Mouse (Mus musculus): ENCODE measurements around the gene Serpina5. TPM values are rescaled to one million over a fixed set of nuclear protein-coding genes. Genes with fewer than 3 reads are reported as not detected.
"Not testable (repeated sequence)": the region's sequence is repeated elsewhere in the genome, so short reads cannot be mapped to it uniquely, and the experiment has no call there.

Serpina5 gene
- not detected for total RNA-seq (2021)

DNA sequence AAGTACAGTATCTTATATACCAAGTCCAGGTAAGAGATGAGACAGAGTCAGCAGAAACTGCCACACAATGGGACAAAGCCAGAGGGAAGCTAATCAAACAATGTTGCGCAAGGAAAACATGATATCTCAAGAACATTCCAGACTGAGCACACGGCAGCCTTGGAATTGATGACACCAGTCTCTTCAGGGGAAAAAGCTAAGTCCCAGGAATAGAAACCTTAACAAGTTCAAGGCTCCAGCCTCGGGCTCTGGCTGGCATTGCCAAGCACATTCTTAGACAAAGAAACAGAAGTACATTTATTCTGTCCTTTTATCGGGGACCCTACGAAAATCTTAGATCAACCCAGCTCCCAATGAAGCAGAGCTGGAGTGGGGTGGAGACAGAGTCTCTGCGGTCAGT is at the start of gene Serpina5:
Gene Serpina5, plus strand, starts transcription at position 346 of the 400 bp plus-strand sequence.
- intact Hi-C loops (cut with DNase I): no loop called here
- DNase-seq: no peak

DNA sequence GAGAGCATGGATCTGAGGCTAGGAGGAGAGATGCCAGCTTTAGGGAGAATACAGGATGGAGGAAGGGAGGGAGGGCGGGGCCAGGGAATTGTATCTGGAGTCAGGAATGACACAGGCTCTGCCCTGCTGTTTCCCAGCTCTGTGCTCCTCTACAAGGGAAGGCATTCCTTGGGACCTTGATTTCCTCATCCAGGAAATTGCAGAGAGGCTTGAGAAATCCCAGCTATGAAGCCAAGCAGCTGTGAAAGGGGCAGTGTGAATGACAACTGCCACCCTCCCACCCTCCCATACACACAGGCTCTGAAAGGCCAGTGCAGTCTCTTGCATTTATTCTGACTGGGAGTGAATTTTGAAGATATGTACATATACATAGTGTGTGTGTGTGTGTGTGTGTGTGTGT is 46.9 kb upstream of the Serpina5 start:
- intact Hi-C loops (cut with DNase I): no loop called here
- DNase-seq: no peak

DNA sequence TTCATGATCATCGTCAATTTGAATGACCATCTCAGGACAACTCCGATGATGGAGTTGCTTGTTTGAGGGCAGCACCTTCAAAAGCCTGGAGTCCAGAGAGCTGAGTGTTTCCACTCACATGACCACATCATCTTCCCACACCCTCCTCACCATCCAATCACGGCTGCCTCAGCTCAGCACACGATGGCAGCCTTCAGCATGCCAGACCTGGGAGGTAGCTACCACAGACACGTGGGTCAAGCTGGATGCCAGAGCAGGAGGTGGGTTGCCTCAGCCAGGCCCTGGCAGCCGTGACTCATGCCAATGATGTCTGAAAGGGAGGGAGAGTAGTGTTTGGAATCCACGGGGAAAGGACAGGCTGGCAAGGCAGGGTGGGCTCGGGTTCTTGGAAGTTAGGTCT is 45.2 kb upstream of the Serpina5 start:
- intact Hi-C loops (cut with DNase I): no loop called here
- DNase-seq: no peak

DNA sequence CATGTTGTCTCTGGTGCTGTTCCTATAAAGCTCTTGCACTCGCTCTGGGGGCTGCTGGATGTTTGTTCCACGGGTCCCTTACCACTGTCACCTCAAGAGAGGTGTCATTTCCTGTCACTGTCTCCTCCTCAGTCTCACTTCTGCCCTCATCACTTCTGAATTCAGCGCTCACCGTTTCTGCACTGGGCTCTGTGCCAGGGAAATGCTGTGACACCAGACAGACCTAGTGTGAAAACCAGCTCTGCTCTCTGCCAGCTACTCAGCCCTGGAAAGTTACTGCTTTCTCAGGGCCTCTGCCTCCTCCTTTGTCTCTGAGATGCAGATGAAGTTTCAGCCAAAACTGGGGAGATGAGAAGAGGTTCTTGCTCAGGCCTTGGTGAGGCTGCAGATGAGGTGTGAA is 43.9 kb upstream of the Serpina5 start:
- DNase-seq: no peak
- intact Hi-C loops (cut with DNase I): no loop called here

DNA sequence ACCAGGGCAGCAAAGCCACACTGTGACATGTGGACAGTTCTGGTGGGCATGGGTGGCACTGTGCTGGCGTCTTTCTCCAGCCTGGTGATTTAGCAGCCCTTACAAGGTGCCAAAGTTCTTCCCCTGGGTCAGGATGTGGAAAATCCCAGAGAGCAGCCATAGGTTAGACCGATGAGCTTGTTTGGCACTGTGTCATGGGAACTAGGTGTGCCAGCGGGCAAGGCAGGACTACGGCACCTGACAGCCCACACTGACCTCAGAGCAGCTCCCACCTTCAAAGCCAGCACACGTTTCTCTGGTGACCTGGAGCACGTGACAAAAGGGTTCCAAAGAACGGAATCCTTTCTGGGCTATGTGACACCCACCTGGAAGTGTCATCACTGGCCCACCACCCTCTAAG is 43.4 kb upstream of the Serpina5 start:
- intact Hi-C loops (cut with DNase I): no loop called here
- DNase-seq: no peak

DNA sequence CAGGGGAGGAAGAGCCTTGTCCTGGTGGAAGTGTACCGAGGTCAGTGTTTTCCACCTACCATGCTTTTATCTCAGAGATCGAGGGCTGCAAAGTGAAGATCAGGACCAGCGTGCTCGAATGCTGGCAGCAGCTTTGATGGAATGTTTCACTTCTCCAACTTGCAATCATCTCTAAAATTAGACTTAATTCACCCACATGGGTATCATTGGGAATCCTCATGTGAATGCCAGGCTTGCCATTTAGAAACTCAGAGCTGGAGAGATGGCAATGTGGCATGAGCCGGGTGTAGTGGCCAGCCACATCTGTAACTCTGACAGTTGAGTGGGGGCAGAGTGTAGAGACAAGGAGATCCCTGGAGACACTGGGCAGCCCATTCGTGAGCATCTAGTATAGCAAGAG is 40.8 kb upstream of the Serpina5 start:
- intact Hi-C loops (cut with DNase I): no loop called here
- DNase-seq: no peak

DNA sequence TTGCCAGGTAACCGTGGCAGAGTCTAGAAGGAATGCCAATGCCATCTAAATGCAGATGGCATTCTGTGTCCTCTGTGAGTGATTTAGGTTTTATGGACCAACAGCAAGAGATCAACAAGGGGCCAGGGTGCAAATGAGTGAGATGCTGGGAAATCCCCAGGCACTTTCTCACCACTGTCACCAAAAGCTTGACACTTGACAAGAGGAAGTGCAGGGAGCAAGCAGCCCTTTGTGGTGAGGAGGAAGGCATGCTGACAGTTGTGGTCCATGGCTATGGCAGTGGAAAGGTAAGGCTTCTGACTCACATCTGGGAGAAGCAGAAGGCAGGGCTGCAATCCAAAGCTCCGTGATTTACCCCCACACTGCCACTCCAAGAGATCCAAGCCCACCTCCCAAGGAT is 39.1 kb upstream of the Serpina5 start:
- DNase-seq: no peak
- intact Hi-C loops (cut with DNase I): no loop called here

DNA sequence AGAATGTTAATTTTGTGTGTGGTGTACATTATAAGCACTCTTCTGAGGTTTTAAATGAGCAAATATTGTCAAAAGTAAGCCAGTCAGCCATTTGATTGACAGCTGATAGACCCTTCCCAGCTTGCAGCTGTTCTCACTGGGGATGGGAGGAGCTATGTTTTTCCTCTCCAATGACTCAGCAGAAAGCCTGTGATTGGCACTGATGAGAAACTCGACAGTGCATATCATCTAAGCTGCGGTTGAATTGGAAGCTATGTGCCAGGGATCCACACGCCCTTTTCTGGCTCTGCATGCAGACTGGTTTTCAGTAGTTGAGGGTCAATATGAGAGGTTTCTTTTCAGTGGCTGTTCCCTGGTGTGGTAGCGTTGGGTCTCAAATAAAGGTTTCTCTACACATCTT is 36.4 kb upstream of the Serpina5 start:
- intact Hi-C loops (cut with DNase I): no loop called here

DNA sequence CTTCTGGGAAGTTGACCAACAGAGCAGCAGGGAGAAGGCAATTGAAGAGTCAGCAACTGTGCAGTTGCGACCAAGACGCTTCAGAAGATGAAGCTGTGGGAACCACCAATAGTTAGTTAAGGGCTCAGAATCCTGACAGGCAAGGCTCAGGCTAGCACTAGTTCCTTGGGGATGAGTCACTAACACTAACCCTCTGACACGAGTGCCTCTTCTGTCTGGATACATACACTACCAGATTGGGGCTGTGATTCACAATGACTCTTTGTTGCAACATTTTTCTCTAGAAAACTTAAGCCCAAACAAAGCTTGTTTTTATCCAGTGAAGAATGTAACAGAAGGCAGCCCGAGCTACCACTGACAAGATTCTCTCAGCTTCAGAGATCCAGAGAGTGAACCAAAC is 35.9 kb upstream of the Serpina5 start:
- DNase-seq: no peak
- intact Hi-C loops (cut with DNase I): loop anchor here (5.0 kb wide), 1 partner anchor 112 kb away; no protein-coding TSS in a partner anchor

More for the DNA sequence above, 36.4 kb upstream of the Serpina5 start:
- no peak for DNase-seq

DNA sequence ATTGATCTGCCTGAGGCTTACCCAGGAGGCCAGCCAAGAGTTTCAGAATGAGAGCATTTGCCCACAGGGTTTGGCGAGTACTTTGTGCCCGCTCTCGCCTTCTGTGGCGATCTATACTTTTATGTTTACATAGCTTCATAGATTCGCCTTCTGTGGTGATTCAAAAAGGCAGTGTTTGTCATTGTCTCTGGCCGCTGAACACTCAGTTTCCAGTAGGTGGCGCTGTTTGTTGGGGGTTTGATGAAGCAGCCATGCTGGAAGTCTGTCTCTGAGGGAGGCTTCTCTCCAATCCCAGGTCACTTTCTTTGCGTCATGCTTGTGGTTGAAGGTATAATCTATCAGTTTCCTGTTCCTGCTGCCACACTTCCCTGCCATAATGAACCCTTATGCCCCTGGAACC is 34.7 kb upstream of the Serpina5 start:
- DNase-seq: peak; percentile 61 to 67
- intact Hi-C loops (cut with DNase I): loop anchor here (5.0 kb wide), 1 partner anchor 111 kb away; no protein-coding TSS in a partner anchor

DNA sequence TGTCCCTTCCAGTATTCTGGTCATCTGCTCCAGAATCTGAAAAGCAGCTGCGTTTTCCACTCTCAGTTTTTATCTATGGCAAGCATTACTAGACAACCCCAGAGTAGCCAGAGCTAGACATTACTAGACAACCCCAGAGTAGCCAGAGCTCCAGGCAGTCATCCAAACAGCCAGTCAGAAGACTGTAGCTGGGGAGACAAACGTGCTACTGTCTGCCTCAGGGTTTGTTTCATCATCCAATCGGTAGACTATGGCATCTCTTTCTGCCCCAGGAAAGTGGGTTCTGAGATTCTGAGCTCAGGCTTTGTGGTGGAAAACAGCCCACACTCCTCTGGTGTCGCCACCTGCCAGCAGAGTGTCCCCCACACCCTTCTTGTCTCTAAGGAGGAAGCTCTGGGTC is 33.4 kb upstream of the Serpina5 start:
- peak; percentile 59 to 62 for DNase-seq
- intact Hi-C loops (cut with DNase I): loop anchor here (5.0 kb wide), 1 partner anchor 110 kb away; no protein-coding TSS in a partner anchor

DNA sequence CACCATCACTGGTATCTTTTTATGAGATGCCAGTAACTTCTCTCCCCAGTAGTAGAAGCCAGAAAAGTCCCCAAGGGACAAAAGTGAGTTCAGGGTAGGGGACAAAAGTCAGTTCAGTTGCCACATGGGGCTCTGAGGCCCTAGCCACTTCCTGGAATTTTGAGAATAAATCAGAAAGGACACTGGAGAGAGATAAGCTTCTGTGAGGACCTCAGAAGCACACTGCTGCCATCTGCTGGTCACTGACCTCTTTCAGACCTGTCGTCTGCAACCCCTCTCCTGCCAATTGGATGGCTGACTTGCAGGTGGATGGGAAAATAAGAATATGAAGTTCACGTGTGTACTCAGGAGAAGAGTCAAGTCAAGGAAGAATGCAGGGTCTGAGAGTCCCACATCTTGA is 31.3 kb upstream of the Serpina5 start:
- DNase-seq: peak; percentile 69 to 79
- intact Hi-C loops (cut with DNase I): loop anchor here (1.0 to 5.0 kb wide), 3 partner anchors 74 to 349 kb away; no protein-coding TSS in a partner anchor

DNA sequence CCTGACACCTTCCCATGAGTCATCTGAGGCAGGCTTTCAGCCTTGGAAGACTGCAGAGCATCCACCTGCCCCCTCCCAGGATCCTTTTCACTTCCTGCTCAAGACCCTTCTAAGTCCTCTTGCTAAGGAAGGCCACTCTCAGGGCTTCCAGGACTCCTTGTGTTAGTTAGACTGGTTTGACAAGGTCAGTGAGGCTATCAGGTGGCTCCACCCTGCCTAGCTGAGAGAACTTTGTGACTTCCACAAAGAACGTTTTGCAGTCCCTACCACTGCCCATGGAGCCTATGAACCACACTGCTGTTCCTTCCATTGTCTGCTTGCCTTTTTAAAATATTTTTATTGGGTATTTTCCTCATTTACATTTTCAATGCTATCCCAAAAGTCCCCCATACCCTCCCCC is 29.2 kb upstream of the Serpina5 start:
- no peak for DNase-seq
- intact Hi-C loops (cut with DNase I): no loop called here

DNA sequence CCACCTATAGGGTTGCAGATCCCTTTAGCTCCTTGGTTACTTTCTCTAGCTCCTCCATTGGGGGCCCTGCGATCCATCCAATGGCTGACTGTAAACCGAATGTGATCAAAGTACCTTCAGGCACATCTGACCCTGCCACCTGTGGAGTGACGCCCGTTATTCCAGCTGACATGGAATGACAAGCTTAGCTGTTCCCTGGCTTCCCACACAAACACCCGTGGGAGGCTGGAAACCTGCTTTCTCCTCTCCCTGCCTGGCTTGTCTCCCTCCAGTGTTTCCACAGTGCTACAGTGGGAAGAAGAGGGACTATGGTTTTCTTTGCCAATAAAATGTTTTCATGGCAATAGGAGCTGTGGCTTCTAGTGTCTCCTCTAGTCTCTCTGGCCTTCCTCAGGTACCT is 28.6 kb upstream of the Serpina5 start:
- DNase-seq: no peak
- intact Hi-C loops (cut with DNase I): no loop called here

DNA sequence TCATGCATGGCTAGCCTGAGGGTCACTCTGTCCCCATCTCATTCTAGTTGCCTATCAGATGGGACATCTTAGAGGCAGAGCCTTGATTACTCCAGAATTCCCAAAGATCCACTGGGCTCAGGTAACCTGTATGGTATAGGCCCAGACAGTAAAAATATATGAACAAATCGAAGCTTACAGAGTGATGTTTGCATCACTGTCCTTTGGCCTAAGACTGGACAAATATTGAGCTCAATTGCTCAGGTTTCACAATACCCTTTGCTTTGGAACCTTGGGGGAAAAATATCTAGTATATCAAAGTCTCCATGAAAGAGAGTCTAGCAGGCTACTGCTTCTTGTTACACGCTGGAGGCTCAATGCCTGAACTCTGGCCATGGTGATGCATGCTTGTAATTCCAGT is 10.8 kb upstream of the Serpina5 start:
- intact Hi-C loops (cut with DNase I): no loop called here
- no peak for DNase-seq

DNA sequence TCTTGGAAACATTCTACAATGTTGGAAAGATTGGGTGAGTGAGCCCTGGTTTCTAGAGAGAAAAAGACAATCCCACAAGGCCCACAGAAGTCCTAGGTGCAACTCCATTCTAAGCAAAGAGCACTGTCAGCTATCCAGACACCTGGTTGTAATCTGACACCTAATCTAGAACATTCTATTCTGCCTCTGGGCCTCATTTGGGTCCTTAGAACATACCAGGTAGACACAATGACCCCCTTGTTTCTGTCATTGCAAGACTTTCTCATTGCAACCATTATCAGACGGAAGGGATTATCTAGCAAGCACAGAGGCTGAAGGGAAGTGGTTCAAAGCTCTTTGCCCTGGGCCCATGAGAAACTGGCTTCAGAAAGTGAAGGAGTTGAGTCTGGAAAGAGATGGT is 9.6 kb upstream of the Serpina5 start:
- intact Hi-C loops (cut with DNase I): no loop called here
- no peak for DNase-seq

DNA sequence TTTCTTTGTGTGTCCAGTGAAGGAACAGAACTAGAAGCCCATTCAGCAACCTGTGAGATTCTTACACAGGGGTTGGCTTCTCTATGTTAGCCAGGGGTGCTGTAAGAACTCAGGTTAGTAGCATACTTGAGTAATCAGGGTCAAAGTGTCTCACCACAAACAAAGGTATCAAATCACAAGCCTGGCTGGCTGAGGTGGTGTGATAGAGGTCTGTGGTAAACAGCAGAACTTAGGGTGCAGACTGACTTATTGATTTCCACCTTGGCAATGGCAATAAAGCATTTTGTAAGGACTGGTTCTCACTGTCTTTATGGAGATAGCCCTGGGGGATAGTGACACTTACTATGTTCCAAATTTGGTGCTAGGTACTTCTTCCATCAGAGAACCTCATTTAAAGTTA is 4.9 kb downstream of the Serpina5 start:
- intact Hi-C loops (cut with DNase I): no loop called here

DNA sequence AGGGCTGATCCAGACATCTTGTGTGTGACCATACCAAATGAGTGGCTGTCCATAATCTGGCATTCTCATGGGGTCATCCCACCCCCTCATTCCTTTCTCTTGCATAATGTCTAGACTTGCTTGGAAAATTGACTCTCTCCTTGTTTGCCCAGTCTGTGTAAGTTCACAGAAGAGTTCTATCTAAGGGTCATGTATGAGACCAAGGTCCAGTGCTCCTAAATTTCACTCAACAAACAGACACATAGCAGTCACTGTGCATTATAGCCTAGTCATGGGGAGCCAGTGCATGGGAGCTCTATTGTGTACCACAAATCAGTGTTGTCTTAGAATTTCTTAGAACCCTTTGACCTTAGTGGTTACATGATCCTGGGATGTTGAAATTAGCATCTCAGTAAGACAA is 6.0 kb downstream of the Serpina5 start:
- no peak for DNase-seq
- intact Hi-C loops (cut with DNase I): no loop called here

More for the DNA sequence above, 4.9 kb downstream of the Serpina5 start:
- DNase-seq: no peak

DNA sequence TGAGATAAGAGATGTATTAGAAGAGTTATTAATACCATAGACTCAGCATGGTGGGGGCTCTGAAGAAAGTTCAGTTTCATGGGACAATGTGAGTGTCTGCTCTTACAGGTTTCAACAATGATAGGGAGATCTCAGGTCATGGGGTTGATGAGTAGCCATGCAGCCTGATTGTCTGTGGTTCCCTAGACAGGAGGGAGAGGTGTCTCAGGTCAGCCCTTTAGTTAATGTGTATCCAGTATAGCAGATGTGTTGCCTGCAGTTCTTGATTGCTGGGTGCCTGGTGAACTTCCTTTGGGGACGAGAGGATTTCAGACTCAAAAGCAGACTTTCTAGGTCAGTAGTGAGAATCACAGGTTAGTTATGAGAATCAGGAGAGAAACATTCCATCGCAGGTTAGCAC is 7.6 kb downstream of the Serpina5 start:
- intact Hi-C loops (cut with DNase I): no loop called here
- DNase-seq: no peak

DNA sequence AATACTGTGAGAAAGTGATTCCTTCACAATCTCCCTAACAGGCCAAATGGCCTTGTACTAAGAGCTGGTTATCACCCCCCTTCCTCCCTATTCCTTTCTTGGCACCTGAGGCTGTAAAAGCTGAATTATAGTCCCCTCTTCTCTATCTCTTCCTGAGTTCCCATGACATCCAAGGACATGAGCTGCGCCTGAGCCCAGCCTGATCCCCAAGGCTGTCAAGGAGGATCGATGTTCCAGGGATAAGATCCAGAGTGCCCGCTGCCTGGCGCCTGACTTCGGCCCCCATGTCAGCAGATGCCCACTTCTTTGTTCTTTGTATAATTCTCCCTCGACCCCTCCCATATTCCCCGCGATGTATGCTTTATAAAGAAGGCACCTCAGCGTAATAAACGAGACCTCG is 11.4 kb downstream of the Serpina5 start, which contains the start of gene Serpina3a:
Gene Serpina3a, plus strand, starts transcription at position 392 of the 400 bp plus-strand sequence.
- intact Hi-C loops (cut with DNase I); DNase-seq: not testable (repeated sequence)

DNA sequence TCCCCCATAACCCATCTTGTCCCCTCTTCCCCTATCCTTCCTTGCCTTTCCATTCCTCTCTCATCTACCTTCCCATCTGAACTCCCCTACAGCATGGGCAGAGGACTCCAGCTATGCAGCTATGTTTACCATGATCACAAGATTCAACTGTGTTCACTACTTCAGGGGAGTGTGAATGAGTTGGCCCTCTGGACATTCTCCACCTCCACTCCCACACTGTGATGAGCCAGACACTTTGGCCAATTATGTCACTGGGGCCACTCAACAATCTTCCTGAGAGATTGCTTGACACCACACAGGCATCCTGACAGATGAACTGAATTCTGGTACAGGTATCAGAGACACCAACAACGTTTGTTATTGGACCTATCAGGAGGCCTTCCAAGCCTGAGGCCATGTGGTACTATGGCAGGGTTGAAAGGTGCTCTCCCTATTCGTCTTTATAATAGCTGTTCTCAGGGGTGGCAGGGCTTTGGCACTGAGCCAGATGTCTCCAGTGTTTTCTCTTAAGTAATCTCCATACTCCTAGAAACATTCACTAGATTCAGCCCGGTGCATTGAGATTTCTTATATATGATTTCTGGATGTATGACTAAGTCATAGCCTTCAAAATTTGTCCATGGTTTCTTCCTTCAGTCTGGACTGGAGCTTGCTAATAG is 14.1 kb downstream of the Serpina5 start:
- intact Hi-C loops (cut with DNase I): no loop called here
- no peak for DNase-seq

DNA sequence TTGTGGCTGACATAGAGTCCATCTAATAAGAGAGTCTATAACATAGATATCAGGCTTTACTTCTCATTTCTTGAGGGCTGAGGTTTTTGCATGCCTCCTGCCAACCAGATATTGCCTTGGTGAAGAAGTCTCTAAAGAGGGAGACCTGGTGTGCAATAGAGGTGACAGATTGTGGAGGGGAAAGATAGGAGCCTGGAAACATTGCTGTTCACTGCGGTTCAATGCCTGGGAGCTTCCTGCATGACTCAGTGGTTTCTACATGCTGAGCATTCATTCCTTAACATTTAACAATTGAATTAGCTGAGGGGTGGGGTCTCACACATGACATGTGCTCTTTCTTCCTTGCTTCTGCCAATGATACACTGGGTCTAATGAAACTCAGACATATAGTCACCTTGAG is 22.2 kb downstream of the Serpina5 start:
- no peak for DNase-seq
- intact Hi-C loops (cut with DNase I): no loop called here

DNA sequence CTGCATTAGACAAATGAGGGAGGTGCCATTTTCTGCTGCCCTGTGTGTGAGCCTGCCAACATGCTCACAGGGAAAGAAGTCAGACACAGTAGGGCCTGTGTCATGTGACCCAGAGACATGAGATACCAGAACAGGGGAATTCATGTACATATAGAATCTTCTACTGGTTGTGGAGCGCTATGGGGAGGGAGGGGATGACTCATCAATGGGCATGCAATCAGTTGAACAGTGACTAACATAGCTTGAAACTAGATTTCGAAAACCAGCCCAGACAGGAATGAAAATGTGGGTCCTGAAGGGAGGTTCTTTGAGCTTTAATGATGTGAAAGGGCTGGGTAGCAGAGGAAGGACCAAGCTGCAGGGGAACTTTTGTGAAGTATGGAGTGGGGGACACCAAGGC is 23.1 kb downstream of the Serpina5 start:
- no peak for DNase-seq
- intact Hi-C loops (cut with DNase I): no loop called here
